Mouse (Mus musculus) MN1 (cell line): ENCODE results near the gene Xxylt1.

Source experiments
- DNase-seq: peaks from one replicate; pipeline ENCODE4 v3.0.0-alpha.2; 2016; ENCODE audit warnings: low spot score

Xxylt1 gene

DNA sequence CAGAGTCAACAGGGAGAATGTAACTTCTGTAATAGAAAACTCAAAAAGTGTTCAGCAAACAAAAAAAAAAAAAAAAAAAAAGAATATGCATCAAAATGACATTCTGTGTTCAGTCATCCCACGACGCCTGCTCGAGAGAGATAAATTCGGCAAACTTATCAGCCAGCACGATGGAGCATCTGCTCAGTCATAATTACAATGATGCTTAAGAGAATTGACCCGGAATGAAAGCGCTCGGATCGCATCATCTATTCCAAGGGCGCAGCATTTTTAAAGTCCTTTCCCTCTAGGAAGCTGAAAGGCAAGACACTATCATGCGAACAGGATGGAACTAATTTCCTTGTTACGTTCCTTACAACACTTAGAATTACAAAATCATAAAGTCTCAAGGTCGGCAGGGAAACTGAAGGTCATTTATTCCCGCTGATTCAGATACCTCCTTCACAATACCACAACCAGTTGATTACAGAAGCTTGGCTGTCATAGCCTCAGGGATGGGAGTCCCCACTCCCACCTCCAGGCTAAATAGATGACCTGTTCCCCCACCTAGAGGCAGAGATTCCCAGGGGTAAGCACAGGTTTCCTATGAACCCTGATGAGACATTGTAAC lies 165.5 kb downstream of the Xxylt1 start:
- DNase-seq = no peak
